Mouse (Mus musculus): ENCODE measurements around the gene Cct8. TPM values are rescaled to one million over a fixed set of nuclear protein-coding genes. Genes with fewer than 3 reads are reported as not detected.

The Cct8 gene
- polyA plus RNA-seq, 1 experiment: 155 TPM

GRCm38 (mm10) chr16:87470579-87470978, 25.1 kb downstream of the Cct8 start:
- WGBS: 59% methylated on average over 4 of the region's 4 CpGs
- no peak for TF ChIP-seq CTCF (IDR thresholded peaks at IDR 0.05; ENCODE audit: borderline replicate concordance, insufficient read depth, low read depth, low read length)
- TF ChIP-seq POLR2A (IDR thresholded peaks at IDR 0.05; ENCODE audit: borderline replicate concordance, insufficient read depth, low read length): no peak
- Histone ChIP-seq H3K4me3 (replicated peaks; ENCODE audit: insufficient read depth, low read depth, low read length) (no peak overlapping the region), H3K27me3 (ENCODE audit: control insufficient read depth, insufficient read depth, low read length) (no peaks in the 10 kb centered on the region), H3K27ac (ENCODE audit: insufficient read depth, low read length) (no peak overlapping the region), H3K4me1 (ENCODE audit: control insufficient read depth, insufficient read depth, low read length) (no peaks in the 10 kb centered on the region)
- peak in 1 of 2 experiments; percentile 29 for DNase-seq

GRCm38 (mm10) chr16:87458752-87459151, 36.9 kb downstream of the Cct8 start:
- H3K27ac ChIP-seq (ENCODE audit: insufficient read depth, low read length): no peak overlapping the region
- H3K27me3 ChIP-seq (ENCODE audit: control insufficient read depth, insufficient read depth, low read length): no peaks in the 10 kb centered on the region
- no peak for DNase-seq
- H3K4me3 ChIP-seq (replicated peaks; ENCODE audit: insufficient read depth, low read depth, low read length): no peak overlapping the region
- TF ChIP-seq CTCF (IDR thresholded peaks at IDR 0.05; ENCODE audit: borderline replicate concordance, insufficient read depth, low read depth, low read length): no peak
- TF ChIP-seq POLR2A (IDR thresholded peaks at IDR 0.05; ENCODE audit: borderline replicate concordance, insufficient read depth, low read length): no peak
- peaks cover 2% of the 10 kb centered on the region for H3K4me1 ChIP-seq (ENCODE audit: control insufficient read depth, insufficient read depth, low read length)
- 95% methylated on average over 3 of the region's 3 CpGs for WGBS

- H3K27ac ChIP-seq (ENCODE audit: insufficient read depth, low read length): peak overlapping the region; percentile 59
- H3K27me3 ChIP-seq (ENCODE audit: control insufficient read depth, insufficient read depth, low read length): no peaks in the 10 kb centered on the region
- peak overlapping the region; percentile 86 for H3K4me3 ChIP-seq (replicated peaks; ENCODE audit: insufficient read depth, low read depth, low read length)
- under 1% methylated on average over 38 of the region's 38 CpGs for WGBS
- DNase-seq: no peak
- no peak for TF ChIP-seq POLR2A (IDR thresholded peaks at IDR 0.05; ENCODE audit: borderline replicate concordance, insufficient read depth, low read length)
- TF ChIP-seq CTCF (IDR thresholded peaks at IDR 0.05; ENCODE audit: borderline replicate concordance, insufficient read depth, low read depth, low read length): no peak
- H3K4me1 ChIP-seq (ENCODE audit: control insufficient read depth, insufficient read depth, low read length): peaks cover 2% of the 10 kb centered on the region
Observed at GRCm38 (mm10) chr16:87455180-87455611, 40.5 kb downstream of the Cct8 start.

DNA sequence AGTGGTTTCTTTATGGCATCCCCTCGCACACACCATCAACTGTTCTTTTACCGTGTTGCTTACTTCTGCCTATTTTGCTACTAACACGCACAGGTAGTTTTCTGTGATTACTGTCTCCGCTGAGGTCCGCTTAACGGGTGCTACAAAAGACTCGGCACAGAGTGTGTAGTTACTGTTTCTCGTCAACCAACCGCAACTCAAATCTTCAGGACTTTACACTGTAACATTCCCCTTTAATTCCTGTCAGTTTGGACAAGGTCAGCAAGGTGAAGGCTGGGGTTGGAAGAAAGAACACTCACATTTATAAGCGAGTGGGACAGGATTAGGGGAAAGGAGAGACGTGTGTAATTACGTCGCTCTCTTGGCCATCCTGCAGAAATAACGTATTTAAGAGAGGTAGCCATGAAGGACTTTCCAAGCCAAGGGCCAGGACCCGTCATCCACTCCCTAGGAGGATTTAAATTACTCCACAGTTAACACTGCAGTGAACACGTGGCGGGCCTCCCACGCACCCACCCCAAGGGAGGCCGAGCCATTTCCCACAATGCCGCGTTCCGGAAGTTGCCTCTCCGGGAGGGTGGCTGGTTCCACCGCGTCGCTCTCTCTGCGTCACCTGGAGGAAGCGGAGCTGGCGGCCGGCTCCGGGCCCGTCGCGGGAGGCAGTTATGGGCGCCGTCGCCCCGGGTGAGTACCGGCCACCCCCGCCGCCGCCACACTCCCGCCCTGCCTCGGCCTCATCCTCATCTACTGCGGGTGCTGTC, 41.1 kb downstream of the Cct8 start, which contains the start of gene Usp16:
Usp16 (plus strand) TSS at position 285 of the 761 bp plus-strand sequence.
- no peaks in the 10 kb centered on the region for H3K27me3 ChIP-seq (ENCODE audit: control insufficient read depth, insufficient read depth, low read length)
- peak within 1 kb of the TSS; percentile 86 for H3K4me3 ChIP-seq (replicated peaks; ENCODE audit: insufficient read depth, low read depth, low read length)
- H3K27ac ChIP-seq (ENCODE audit: insufficient read depth, low read length): peak within 1 kb of the TSS; percentile 59
- WGBS: 7% methylated on average over 42 of the region's 45 CpGs
- peak; percentile 93 to 96 for DNase-seq
- H3K4me1 ChIP-seq (ENCODE audit: control insufficient read depth, insufficient read depth, low read length): peaks cover 2% of the 10 kb centered on the region
- TF ChIP-seq CTCF (IDR thresholded peaks at IDR 0.05; ENCODE audit: borderline replicate concordance, insufficient read depth, low read depth, low read length): no peak
- peak; percentile 64; the same call in 1 of the 2 replicates for TF ChIP-seq POLR2A (IDR thresholded peaks at IDR 0.05; ENCODE audit: borderline replicate concordance, insufficient read depth, low read length)

DNA sequence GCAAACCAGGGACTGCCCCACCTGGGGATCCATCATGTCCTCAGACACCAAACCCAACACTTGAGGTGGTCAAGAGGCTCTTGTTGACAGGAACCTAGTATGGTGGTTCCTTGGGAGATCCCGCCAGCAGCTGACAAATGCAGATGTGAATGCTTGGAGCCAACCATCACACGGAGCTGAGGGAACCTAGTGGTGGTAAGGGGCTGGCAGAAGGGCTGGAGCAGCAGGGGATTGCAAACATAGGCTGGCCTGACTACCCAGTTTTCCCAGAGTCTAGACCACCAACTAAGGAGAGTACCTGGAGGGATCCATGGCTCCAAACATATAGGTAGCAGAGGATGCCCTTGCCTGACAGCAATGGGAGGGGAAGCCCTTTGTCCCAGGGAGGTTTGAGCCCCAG, 42.4 kb downstream of the Cct8 start:
- Histone ChIP-seq H3K4me3 (replicated peaks; ENCODE audit: insufficient read depth, low read depth, low read length) (no peak overlapping the region), H3K4me1 (ENCODE audit: control insufficient read depth, insufficient read depth, low read length) (peaks cover 2% of the 10 kb centered on the region), H3K27me3 (ENCODE audit: control insufficient read depth, insufficient read depth, low read length) (no peaks in the 10 kb centered on the region), H3K27ac (ENCODE audit: insufficient read depth, low read length) (no peak overlapping the region)
- TF ChIP-seq CTCF (IDR thresholded peaks at IDR 0.05; ENCODE audit: borderline replicate concordance, insufficient read depth, low read depth, low read length) (no peak), POLR2A (IDR thresholded peaks at IDR 0.05; ENCODE audit: borderline replicate concordance, insufficient read depth, low read length) (no peak)
- WGBS: 87% methylated on average over 2 of the region's 2 CpGs
- no peak for DNase-seq

GRCm38 (mm10) chr16:87445528-87445927, 50.1 kb downstream of the Cct8 start:
- H3K27me3 ChIP-seq (ENCODE audit: control insufficient read depth, insufficient read depth, low read length): no peaks in the 10 kb centered on the region
- TF ChIP-seq POLR2A (IDR thresholded peaks at IDR 0.05; ENCODE audit: borderline replicate concordance, insufficient read depth, low read length) (no peak), CTCF (IDR thresholded peaks at IDR 0.05; ENCODE audit: borderline replicate concordance, insufficient read depth, low read depth, low read length) (no peak)
- WGBS: 94% methylated on average over 3 of the region's 3 CpGs
- H3K4me3 ChIP-seq (replicated peaks; ENCODE audit: insufficient read depth, low read depth, low read length): no peak overlapping the region
- no peak overlapping the region for H3K27ac ChIP-seq (ENCODE audit: insufficient read depth, low read length)
- no peak for DNase-seq
- H3K4me1 ChIP-seq (ENCODE audit: control insufficient read depth, insufficient read depth, low read length): no peaks in the 10 kb centered on the region; the same call in 1 of the 2 replicates

DNA sequence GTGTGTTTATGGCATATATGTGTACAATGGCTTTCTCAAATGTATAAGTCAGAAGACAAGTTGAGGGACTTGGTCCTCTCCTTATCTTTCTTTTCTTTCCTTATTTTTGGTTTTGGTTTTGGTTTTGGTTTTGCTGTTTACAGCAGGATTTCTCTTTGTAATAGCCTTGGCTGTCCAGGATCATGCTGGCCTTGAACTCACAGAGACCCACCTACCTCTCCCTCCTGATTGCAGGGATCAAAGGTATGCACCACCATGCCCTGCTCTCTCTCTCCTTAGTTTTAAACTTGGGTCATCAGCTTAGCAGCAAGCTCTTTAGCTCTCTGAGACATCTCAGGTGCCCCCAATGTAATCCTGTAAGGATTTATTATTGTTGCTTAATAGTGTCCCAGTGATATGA, 50.6 kb downstream of the Cct8 start:
- H3K27ac ChIP-seq (ENCODE audit: insufficient read depth, low read length): no peak overlapping the region
- no peak for DNase-seq
- no peak for TF ChIP-seq CTCF (IDR thresholded peaks at IDR 0.05; ENCODE audit: borderline replicate concordance, insufficient read depth, low read depth, low read length)
- no peak for TF ChIP-seq POLR2A (IDR thresholded peaks at IDR 0.05; ENCODE audit: borderline replicate concordance, insufficient read depth, low read length)

DNA sequence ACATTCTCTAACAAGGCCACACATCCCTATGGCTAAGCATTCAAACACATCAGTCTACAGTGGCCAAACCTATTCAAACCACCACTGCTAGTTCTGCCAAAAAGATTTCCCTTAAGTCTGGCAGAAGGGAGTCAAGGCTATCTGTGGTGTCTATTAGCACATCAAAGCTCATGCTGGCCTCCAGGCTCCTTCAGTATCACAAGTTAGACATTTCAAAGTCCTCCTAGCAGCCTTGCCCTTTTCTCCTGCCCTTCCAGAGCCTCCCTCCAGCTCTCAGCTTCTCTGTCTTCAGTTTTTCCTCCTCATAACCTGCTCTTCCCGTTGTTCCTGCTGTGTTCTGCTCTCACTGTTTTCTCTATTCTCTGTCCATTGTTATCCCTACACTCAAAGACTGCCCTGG, 51.6 kb downstream of the Cct8 start:
- H3K4me3 ChIP-seq (replicated peaks; ENCODE audit: insufficient read depth, low read depth, low read length): no peak overlapping the region
- no peaks in the 10 kb centered on the region for H3K27me3 ChIP-seq (ENCODE audit: control insufficient read depth, insufficient read depth, low read length)
- DNase-seq: no peak
- 48% methylated on average over 1 of the region's 1 CpGs for WGBS
- H3K27ac ChIP-seq (ENCODE audit: insufficient read depth, low read length): no peak overlapping the region
- TF ChIP-seq POLR2A (IDR thresholded peaks at IDR 0.05; ENCODE audit: borderline replicate concordance, insufficient read depth, low read length): no peak
- no peak for TF ChIP-seq CTCF (IDR thresholded peaks at IDR 0.05; ENCODE audit: borderline replicate concordance, insufficient read depth, low read depth, low read length)
- no peaks in the 10 kb centered on the region; the same call in 1 of the 2 replicates for H3K4me1 ChIP-seq (ENCODE audit: control insufficient read depth, insufficient read depth, low read length)

More for the DNA sequence above, 50.6 kb downstream of the Cct8 start:
- no peaks in the 10 kb centered on the region; the same call in 1 of the 2 replicates for H3K4me1 ChIP-seq (ENCODE audit: control insufficient read depth, insufficient read depth, low read length)
- no peaks in the 10 kb centered on the region for H3K27me3 ChIP-seq (ENCODE audit: control insufficient read depth, insufficient read depth, low read length)
- H3K4me3 ChIP-seq (replicated peaks; ENCODE audit: insufficient read depth, low read depth, low read length): no peak overlapping the region
